Mouse (Mus musculus) spleen, postnatal 10 days (tissue): Measurements from ENCODE around the gene 4930516K23Rik.

Source experiments
- DNase-seq, 2 experiments: peaks; one replicate each; pipeline ENCODE4 v3.0.0; 2021 to 2022; ENCODE audit warnings: low spot score in 2 of 2

Gene 4930516K23Rik

GRCm38 (mm10) chr7:104061345-104061744 is at the start of gene 4930516K23Rik:
4930516K23Rik (minus strand) TSS chr7:104061445.
- DNase-seq, result no peak

- no peak for DNase-seq
Observed at GRCm38 (mm10) chr7:104104757-104104972, 43.4 kb upstream of the 4930516K23Rik start, which contains the start of gene Olfr646. Olfr646 (plus strand) TSS chr7:104104873.

GRCm38 (mm10) chr7:104103913-104104756 is 42.9 kb upstream of the 4930516K23Rik start:
- DNase-seq, result no peak

- no peak for DNase-seq
Observed at GRCm38 (mm10) chr7:104085365-104085764, 24.1 kb upstream of the 4930516K23Rik start, which contains the start of gene Olfr645. Olfr645 (minus strand) TSS chr7:104085465.

GRCm38 (mm10) chr7:104071769-104072168 is 10.5 kb upstream of the 4930516K23Rik start, which contains the start of gene Olfr644:
Olfr644 (minus strand) TSS chr7:104071869.
- no peak for DNase-seq

GRCm38 (mm10) chr7:104059215-104059614 is 2.0 kb downstream of the 4930516K23Rik start:
- DNase-seq, result no peak

GRCm38 (mm10) chr7:104052566-104052965 is 8.7 kb downstream of the 4930516K23Rik start, which contains the start of gene Olfr642:
Olfr642 (minus strand) TSS chr7:104052666.
- no peak for DNase-seq

GRCm38 (mm10) chr7:104050745-104051144 is 10.5 kb downstream of the 4930516K23Rik start:
- no peak for DNase-seq

GRCm38 (mm10) chr7:104035145-104035544 is 26.1 kb downstream of the 4930516K23Rik start, which contains the start of gene Olfr641:
Olfr641 (plus strand) TSS chr7:104035445.
- no peak for DNase-seq

- DNase-seq, result no peak
Observed at GRCm38 (mm10) chr7:104026978-104027377, 34.3 kb downstream of the 4930516K23Rik start.

- no peak for DNase-seq
Observed at GRCm38 (mm10) chr7:104025473-104025872, 35.8 kb downstream of the 4930516K23Rik start, which contains the start of gene Olfr640. Olfr640 (minus strand) TSS chr7:104025573.

- DNase-seq, result no peak
Observed at GRCm38 (mm10) chr7:104021651-104022050, 39.6 kb downstream of the 4930516K23Rik start.

GRCm38 (mm10) chr7:104018953-104019352 is 42.3 kb downstream of the 4930516K23Rik start:
- DNase-seq, result no peak

- DNase-seq, result no peak
Observed at GRCm38 (mm10) chr7:104017203-104017602, 44.0 kb downstream of the 4930516K23Rik start, which contains the start of gene Olfr639. Olfr639 (minus strand) TSS chr7:104017303.
